Mouse (Mus musculus): ENCODE measurements at regions not wholly inside any gene's neighbourhood (a gene's known extent, or its start where the extent isn't known, plus 50 kb on each side); places are given as distances from the start of the nearest gene placed in this dataset.

GRCm38 (mm10) chr10:99812069-99812650 is 52.7 kb upstream of the Csl start:
- Histone ChIP-seq H3K4me1 (no peaks in the 10 kb centered on the region), H3K27ac (replicated peaks) (no peak overlapping the region), H3K4me3 (no peak overlapping the region), H3K36me3 (no peaks in the 10 kb centered on the region), H3K27me3 (ENCODE audit: low read depth, poor library complexity, severe bottlenecking) (no peaks in the 10 kb centered on the region), H3K9me3 (replicated peaks) (no peaks in the 10 kb centered on the region)
- no peak for DNase-seq (ENCODE audit: low spot score)
- WGBS = 94% methylated on average over 7 of the region's 7 CpGs

- no peak overlapping the region for H3K27ac ChIP-seq (replicated peaks)
- no peak overlapping the region for H3K4me3 ChIP-seq
- H3K4me1 ChIP-seq = no peaks in the 10 kb centered on the region
- no peaks in the 10 kb centered on the region for H3K9me3 ChIP-seq (replicated peaks)
- no peaks in the 10 kb centered on the region for H3K36me3 ChIP-seq
- WGBS = 91% methylated on average over 1 of the region's 1 CpGs
- DNase-seq (ENCODE audit: low spot score) = no peak
- no peaks in the 10 kb centered on the region for H3K27me3 ChIP-seq (ENCODE audit: low read depth, poor library complexity, severe bottlenecking)
Measured at GRCm38 (mm10) chr10:99811430-99811829, 52.0 kb upstream of the Csl start.
